Mouse (Mus musculus): ENCODE measurements around the gene Tmem8b.

- TF ChIP-seq CTCF (IDR thresholded peaks at IDR 0.05; ENCODE audit: control insufficient read depth, insufficient read depth, low read length), result peak; percentile 25; the same call in 1 of the 2 replicates
- no peak for TF ChIP-seq POLR2A (IDR thresholded peaks at IDR 0.05; ENCODE audit: borderline replicate concordance, control insufficient read depth, low read depth, low read length)
Observed at GRCm38 (mm10) chr4:43666412-43666811, 2.4 kb upstream of the Tmem8b start.
